Mouse (Mus musculus) thymus, postnatal 25 days (tissue): Measurements from ENCODE around the gene Fam184b.
A peak's percentile ranks its signal among the peaks of the same experiment; 100 is the strongest.

ENCODE experiments used
- DNase-seq: peaks from one replicate; pipeline ENCODE4 v3.0.0; 2022

Fam184b gene

GRCm38 (mm10) chr5:45510071-45510470 lies 129.3 kb downstream of the Fam184b start:
- no peak for DNase-seq

GRCm38 (mm10) chr5:45497564-45497963 lies 141.8 kb downstream of the Fam184b start:
- DNase-seq = no peak

- no peak for DNase-seq
These were observed 142.4 kb downstream of the Fam184b start for GRCm38 (mm10) chr5:45496930-45497550.

GRCm38 (mm10) chr5:45496479-45496878 lies 142.9 kb downstream of the Fam184b start:
- no peak for DNase-seq

GRCm38 (mm10) chr5:45496042-45496441 lies 143.4 kb downstream of the Fam184b start:
- DNase-seq = no peak

GRCm38 (mm10) chr5:45495429-45495975 lies 143.9 kb downstream of the Fam184b start:
- DNase-seq = no peak

- no peak for DNase-seq
These were observed 145.2 kb downstream of the Fam184b start for GRCm38 (mm10) chr5:45494093-45494755.

GRCm38 (mm10) chr5:45493191-45494092 lies 146.0 kb downstream of the Fam184b start, which contains the start of gene Lap3:
Gene Lap3, plus strand, starts transcription at chr5:45493374.
- DNase-seq = peak; percentile 98

GRCm38 (mm10) chr5:45491776-45492175 lies 147.6 kb downstream of the Fam184b start:
- DNase-seq = no peak

GRCm38 (mm10) chr5:45483654-45484053 lies 155.8 kb downstream of the Fam184b start:
- DNase-seq = no peak

- no peak for DNase-seq
These were observed 156.8 kb downstream of the Fam184b start for GRCm38 (mm10) chr5:45482607-45483006.

- no peak for DNase-seq
These were observed 158.3 kb downstream of the Fam184b start for GRCm38 (mm10) chr5:45481125-45481524.

- no peak for DNase-seq
These were observed 159.3 kb downstream of the Fam184b start for GRCm38 (mm10) chr5:45480066-45480465.
